Mouse (Mus musculus) spleen, postnatal 0 days (tissue): Measurements from ENCODE around the gene Phf11d. TPM values are rescaled to one million over a fixed set of nuclear protein-coding genes. Genes with fewer than 3 reads are reported as not detected.

Source experiments
- polyA plus RNA-seq: library from polyadenylated mRNA; unstranded; fragments of >200 nt; fragmentation: Nextera tagmentation; extraction: Ambion mirVana; gene quantifications from 2 replicates; pipeline ENCODE4 v1.2.1, GENCODE M21; 2015

The Phf11d gene
- polyA plus RNA-seq, result 3.6 and 5.9 TPM in 2 replicates

GRCm38 (mm10) chr14:59365244-59365644 is at the start of gene Phf11d:
Gene Phf11d (minus strand): TSS chr14:59365470.

GRCm38 (mm10) chr14:59395281-59395680 is 30.0 kb upstream of the Phf11d start, which contains the start of gene Phf11c:
Gene Phf11c (minus strand): TSS chr14:59395381.

GRCm38 (mm10) chr14:59341189-59341588 is 24.1 kb downstream of the Phf11d start, which contains the start of gene Phf11b:
Gene Phf11b (minus strand): TSS chr14:59341351.

Other genes starting within 250 kb of the Phf11d start
- gene 1700129C05Rik, start 222.6 kb downstream of the Phf11d start, polyA plus RNA-seq, result not detected in 2 replicates
- gene Gm5142, start 186.7 kb downstream of the Phf11d start, polyA plus RNA-seq, result not detected in 2 replicates
- 12.7 and 14.6 TPM in 2 replicates for gene Rcbtb1, start 164.3 kb downstream of the Phf11d start, polyA plus RNA-seq
- not detected in 2 replicates for gene Gm6904, start 105.3 kb downstream of the Phf11d start, polyA plus RNA-seq
- 0.40 and 0.80 TPM in 2 replicates for gene Phf11a, start 67.9 kb downstream of the Phf11d start, polyA plus RNA-seq
- gene Phf11b, start 24.1 kb downstream of the Phf11d start, polyA plus RNA-seq, result 2.6 and 4.7 TPM in 2 replicates
- 0.73 and 0.89 TPM in 2 replicates for gene Phf11c, start 29.9 kb upstream of the Phf11d start, polyA plus RNA-seq
- 7.2 and 8.6 TPM in 2 replicates for gene Setdb2, start 75.4 kb upstream of the Phf11d start, polyA plus RNA-seq
- gene Cab39l, start 75.5 kb upstream of the Phf11d start, polyA plus RNA-seq, result 19.8 and 21.2 TPM in 2 replicates
- gene Cdadc1, start 232.5 kb upstream of the Phf11d start, polyA plus RNA-seq, result 23.1 and 24.1 TPM in 2 replicates